Mouse (Mus musculus) activated CD4-positive, CD25-positive, alpha-beta regulatory T cell, adult 9 weeks (primary cell): ENCODE measurements around the gene Dcdc2a. TPM values are rescaled to one million over a fixed set of nuclear protein-coding genes. Genes with fewer than 3 reads are reported as not detected.

Experiments used
- polyA plus RNA-seq: library from polyadenylated mRNA; unstranded; fragments of 100-300 nt; shearing (Covaris generic); gene quantifications from one replicate; pipeline ENCODE4 v1.2.1, GENCODE M21; 2017

Gene Dcdc2a
- polyA plus RNA-seq, result not detected

DNA sequence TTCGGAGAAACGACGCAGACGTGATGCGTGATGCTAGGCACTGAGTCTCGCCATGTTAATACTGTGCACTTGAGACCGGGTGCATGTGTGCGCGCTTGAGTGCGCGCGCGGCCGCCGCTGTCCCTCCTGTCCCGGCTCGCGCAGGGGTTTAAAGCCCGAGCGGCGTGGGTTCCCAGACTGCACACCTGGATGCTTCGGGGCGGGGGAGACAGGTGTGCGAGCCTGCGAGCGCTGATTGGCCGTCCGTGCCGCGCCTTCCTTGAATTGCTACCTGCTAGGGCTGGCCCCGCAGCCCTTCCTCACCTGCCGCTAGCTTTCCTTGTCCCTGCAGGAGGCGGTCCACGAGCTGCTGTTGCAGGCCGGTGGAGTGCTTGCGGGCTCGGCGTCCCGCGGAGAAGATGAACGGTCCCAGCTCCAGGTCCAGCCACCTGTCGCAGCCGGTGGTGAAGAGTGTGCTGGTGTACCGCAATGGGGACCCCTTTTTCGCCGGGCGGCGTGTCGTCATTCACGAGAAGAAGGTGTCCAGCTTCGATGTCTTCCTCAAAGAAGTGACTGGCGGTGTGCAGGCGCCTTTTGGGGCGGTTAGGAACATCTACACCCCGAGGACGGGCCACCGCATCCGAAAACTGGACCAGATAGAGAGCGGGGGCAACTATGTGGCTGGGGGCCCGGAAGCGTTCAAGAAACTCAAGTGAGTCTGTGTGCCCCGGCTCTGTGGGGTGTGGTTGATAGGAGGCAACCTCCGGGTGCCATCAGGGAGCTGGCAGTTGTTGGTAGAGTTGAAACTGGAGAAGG, at the start of gene Dcdc2a:
Gene Dcdc2a (plus strand): TSS at position 132 of the 795 bp plus-strand sequence.

DNA sequence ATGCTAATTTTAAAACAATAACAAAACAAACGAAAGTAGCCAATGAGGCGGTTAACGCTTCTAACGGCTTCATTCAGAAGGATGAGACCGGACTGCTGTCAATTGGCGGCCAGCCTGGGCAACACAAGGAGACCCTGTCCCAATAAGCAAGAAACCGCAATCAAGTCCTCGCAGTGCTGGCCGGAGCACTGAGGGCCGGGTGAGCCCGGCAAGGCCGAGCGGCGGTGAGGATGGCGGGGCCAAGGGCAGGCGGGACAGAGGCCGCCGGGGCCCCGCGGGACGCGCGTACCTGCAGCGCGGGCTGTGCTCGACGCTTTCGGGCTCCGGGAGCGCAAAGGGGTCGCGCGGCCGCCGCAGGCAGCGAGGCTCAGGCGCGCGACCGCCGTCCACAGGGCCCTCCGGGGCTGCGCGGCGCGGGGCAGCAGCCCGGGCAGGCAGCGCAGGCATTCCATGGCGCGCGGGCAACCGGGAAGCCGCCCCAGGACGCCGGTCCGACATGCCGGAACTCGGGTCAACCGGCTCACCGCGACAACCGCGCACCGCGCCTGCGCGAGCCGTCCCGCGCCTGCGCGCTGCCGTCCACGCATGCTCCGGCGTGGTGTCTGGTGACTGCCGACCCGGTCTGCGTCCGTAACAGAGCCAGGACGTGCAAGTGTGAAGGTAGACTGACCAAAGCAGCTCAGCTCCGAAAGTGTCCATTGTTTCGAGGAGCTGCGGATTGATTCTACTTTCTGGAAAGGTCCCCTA, 35.8 kb upstream of the Dcdc2a start, which contains the start of gene Mrs2:
Gene Mrs2 (minus strand): TSS at position 587 of the 747 bp plus-strand sequence.

Other genes starting within 250 kb of the Dcdc2a start
- gene Acot13, start 224.5 kb upstream of the Dcdc2a start, polyA plus RNA-seq, result 84.7 TPM
- gene Tdp2, start 224.3 kb upstream of the Dcdc2a start, polyA plus RNA-seq, result 36.5 TPM
- 1.1 TPM for gene D130043K22Rik, start 210.9 kb upstream of the Dcdc2a start, polyA plus RNA-seq
- gene Aldh5a1, start 118.3 kb upstream of the Dcdc2a start, polyA plus RNA-seq, result 0.23 TPM
- gene Gpld1, start 112.9 kb upstream of the Dcdc2a start, polyA plus RNA-seq, result 6.4 TPM
- gene Mrs2, start 35.6 kb upstream of the Dcdc2a start, polyA plus RNA-seq, result 2.8 TPM
- gene Nrsn1, start 214.5 kb downstream of the Dcdc2a start, polyA plus RNA-seq, result not detected